Mouse (Mus musculus) olfactory bulb, adult 2 months (tissue): ENCODE data around the gene Magi2. TPM values are rescaled to one million over a fixed set of nuclear protein-coding genes. Genes with fewer than 3 reads are reported as not detected.
A peak's percentile ranks its signal among the peaks of the same experiment; 100 is the strongest.

ENCODE experiments used
- H3K27ac ChIP-seq: fragments of 200-500 bp; 2 replicates; pipeline ENCODE4 v1.5.1; 2012; ENCODE audit warnings: low read depth, low read length; ENCODE audit not compliant: insufficient read depth
- H3K4me1 ChIP-seq: fragments of 200-500 bp; 2 replicates; pipeline ENCODE4 v1.6.1; 2012; ENCODE audit warnings: low read length; ENCODE audit not compliant: control insufficient read depth, insufficient read depth
- H3K4me3 ChIP-seq: fragments of 200-500 bp; 2 replicates; pipeline ENCODE4 v1.5.1; 2012; ENCODE audit warnings: mild to moderate bottlenecking, low read depth, low read length, moderate library complexity; ENCODE audit not compliant: insufficient read depth
- CTCF ChIP-seq: fragments of 200-500 bp; IDR thresholded peaks from 2 replicates; pipeline ENCODE4 v1.5.1; 2012; ENCODE audit warnings: low read depth, mild to moderate bottlenecking, low read length, moderate library complexity; ENCODE audit not compliant: insufficient read depth
- POLR2A ChIP-seq: fragments of 200-500 bp; IDR thresholded peaks from 2 replicates; pipeline ENCODE4 v1.6.1; 2012; ENCODE audit warnings: mild to moderate bottlenecking, low read depth, low read length, moderate library complexity; ENCODE audit not compliant: insufficient read depth
- WGBS: fragments of 180-500 bp; shearing (Covaris S2); methylation state at CpG from one replicate; pipeline ENCODE4 v1.1.7; 2018; 5-methylcytosine and 5-hydroxymethylcytosine counted together
- polyA plus RNA-seq: library from polyadenylated mRNA; stranded (reverse); fragments of >200 nt; gene quantifications from 2 replicates; pipeline ENCODE4 v1.2.4, GENCODE M21; 2012; ENCODE audit warnings: low replicate concordance; ENCODE audit not compliant: missing spikeins, insufficient read depth, insufficient read length

Gene Magi2
- polyA plus RNA-seq, 1 experiment, result not detected

GRCm38 (mm10) chr5:20201348-20201747 is 974.5 kb downstream of the Magi2 start:
- peaks cover 7% of the 10 kb centered on the region for H3K4me1 ChIP-seq
- WGBS, result 85% methylated on average over 1 of the region's 1 CpGs
- H3K4me3 ChIP-seq, result no peak overlapping the region
- TF ChIP-seq CTCF, result no peak
- no peak for TF ChIP-seq POLR2A
- H3K27ac ChIP-seq, result no peak overlapping the region

DNA sequence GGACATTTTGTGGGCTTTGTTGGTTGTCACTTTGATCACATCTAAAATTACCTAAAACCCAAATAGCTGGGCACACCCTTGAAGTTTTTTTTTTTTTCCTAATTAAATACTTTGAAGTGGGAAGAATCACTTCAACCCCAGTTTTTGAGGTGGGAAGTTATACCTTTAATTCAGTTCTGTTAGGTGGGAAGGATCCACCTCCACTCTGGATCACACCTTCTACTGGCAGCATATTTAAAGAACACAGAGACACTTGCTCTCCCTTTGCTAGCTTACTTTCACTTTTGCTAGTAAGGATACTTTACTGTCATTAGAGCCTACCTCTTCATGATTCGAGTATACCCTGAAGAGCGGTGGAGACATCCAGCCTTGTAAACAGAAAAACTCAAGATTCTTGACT is 981.3 kb downstream of the Magi2 start:
- Histone ChIP-seq H3K27ac (no peak overlapping the region), H3K4me1 (no peaks in the 10 kb centered on the region), H3K4me3 (no peak overlapping the region)
- 97% methylated on average over 2 of the region's 2 CpGs for WGBS
- TF ChIP-seq CTCF, result no peak
- TF ChIP-seq POLR2A, result no peak

- TF ChIP-seq CTCF (no peak), POLR2A (no peak)
- no peak overlapping the region for H3K27ac ChIP-seq
- no peaks in the 10 kb centered on the region for H3K4me1 ChIP-seq
- WGBS, result 83% methylated on average over 2 of the region's 2 CpGs
- H3K4me3 ChIP-seq, result no peak overlapping the region
These were observed 986.5 kb downstream of the Magi2 start for GRCm38 (mm10) chr5:20213299-20213698.

DNA sequence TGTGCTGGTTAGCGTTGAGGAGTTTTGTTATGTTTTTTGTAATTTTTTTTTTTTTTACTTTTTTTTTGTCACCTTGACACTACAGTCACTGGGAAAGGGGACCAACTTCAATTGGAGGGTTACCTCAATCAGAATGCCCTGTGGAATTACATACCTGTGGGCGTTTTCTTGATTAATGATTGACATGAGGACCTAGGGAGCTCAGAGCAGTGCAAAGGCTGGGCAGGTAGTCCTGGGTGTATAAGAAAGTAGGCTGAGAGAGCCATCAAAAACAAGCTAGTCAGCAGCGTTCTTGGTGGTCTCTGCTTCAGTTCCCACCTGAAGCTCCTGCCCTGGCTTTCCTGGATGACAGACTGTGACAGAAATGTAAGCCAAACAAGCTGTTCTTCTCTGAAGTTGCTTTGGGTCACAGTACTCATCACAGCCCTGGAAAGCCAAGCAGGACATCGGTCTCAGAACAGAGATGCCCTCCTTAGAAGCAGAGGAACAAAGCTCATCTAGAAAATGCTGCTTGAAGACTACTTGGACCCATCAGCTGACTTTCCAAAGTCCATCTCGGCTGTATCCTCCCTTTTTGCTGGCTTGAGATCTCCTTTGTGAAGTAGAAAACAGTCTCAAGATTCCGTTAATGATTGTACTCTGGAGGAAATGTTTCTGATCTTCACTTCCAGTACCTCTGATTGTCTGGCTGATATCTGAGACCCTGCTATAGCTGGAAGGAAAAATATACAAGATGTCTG is 999.8 kb downstream of the Magi2 start:
- TF ChIP-seq POLR2A (no peak), CTCF (no peak)
- WGBS, result 88% methylated on average over 6 of the region's 6 CpGs
- Histone ChIP-seq H3K27ac (no peak overlapping the region), H3K4me1 (peaks cover 5% of the 10 kb centered on the region), H3K4me3 (no peak overlapping the region)

- TF ChIP-seq CTCF (no peak), POLR2A (no peak)
- H3K4me3 ChIP-seq, result peak overlapping the region; percentile 32; the same call in 1 of the 2 replicates
- peak overlapping the region; percentile 77 for H3K27ac ChIP-seq
- 17% methylated on average over 16 of the region's 16 CpGs for WGBS
- H3K4me1 ChIP-seq, result peaks cover 5% of the 10 kb centered on the region
These were observed 1001.3 kb downstream of the Magi2 start for GRCm38 (mm10) chr5:20227912-20228762.

GRCm38 (mm10) chr5:20231908-20232307 is 1005.1 kb downstream of the Magi2 start:
- H3K4me3 ChIP-seq, result no peak overlapping the region
- 35% methylated on average over 3 of the region's 3 CpGs for WGBS
- no peaks in the 10 kb centered on the region for H3K4me1 ChIP-seq
- no peak overlapping the region for H3K27ac ChIP-seq
- TF ChIP-seq CTCF, result no peak
- no peak for TF ChIP-seq POLR2A

DNA sequence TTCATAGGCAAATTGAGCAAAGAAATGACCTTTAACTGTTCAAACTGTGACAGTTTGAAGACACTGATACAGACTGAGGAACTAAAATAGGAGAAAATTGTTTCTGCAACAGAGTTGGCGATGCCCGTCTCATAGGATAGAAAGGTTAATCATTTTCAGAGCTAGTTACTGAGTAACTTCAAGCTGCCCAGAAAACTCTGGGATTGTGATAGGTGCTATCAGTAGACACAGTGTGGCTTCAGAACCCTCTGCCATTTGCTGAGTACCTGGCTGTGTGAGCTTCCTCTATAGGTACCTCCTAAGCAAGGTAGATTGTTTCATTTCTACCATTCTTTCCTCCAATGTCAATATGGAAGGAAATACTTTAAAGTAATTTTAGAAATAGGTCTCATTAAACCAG is 1014.7 kb downstream of the Magi2 start:
- H3K27ac ChIP-seq, result no peak overlapping the region
- TF ChIP-seq CTCF, result no peak
- no peak for TF ChIP-seq POLR2A
- H3K4me3 ChIP-seq, result no peak overlapping the region
- WGBS, result 98% methylated on average over 2 of the region's 2 CpGs
- H3K4me1 ChIP-seq, result no peaks in the 10 kb centered on the region

DNA sequence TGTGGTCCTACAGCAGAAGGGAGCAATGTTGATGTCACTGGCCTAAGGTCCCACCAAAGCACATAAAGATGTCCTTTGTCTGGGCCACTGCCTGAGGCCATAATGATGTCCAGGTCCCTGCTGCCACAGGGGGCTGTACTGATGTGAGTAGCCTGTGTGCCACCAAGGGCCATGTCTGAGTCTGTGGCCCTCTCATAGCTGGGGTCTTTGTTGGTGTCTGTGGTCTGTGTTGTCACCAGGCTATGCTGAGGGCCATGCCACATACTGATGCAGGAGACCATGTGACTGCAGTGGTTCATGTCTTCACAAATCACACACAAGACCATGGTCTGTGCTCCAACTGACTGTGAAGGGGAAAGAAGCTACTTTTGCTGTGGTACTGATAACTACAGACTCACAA is 1015.7 kb downstream of the Magi2 start:
- no peak overlapping the region for H3K27ac ChIP-seq
- no peak for TF ChIP-seq POLR2A
- no peak for TF ChIP-seq CTCF
- no peak overlapping the region for H3K4me3 ChIP-seq
- H3K4me1 ChIP-seq, result no peaks in the 10 kb centered on the region

DNA sequence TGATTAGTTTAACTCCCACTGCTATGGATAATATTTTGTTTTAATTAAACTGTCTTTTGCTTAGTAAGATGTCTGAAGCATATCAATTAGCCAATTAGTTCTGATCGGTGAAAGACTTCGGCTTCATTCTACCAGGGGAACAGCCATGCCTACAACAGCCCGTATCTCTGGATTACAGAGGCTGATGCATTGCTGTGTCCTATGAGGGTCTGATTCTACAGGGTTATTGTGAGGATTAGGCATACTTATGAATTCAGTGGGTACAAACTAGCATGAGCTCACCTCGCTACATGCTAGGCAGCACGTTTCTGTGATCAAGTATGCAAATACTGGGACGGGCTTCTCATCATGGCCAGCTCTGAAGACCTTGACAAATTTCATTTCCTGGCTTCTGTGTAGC is 1022.5 kb downstream of the Magi2 start:
- H3K27ac ChIP-seq, result no peak overlapping the region
- H3K4me1 ChIP-seq, result no peaks in the 10 kb centered on the region
- WGBS, result 83% methylated on average over 6 of the region's 6 CpGs

More for the DNA sequence above, 1022.5 kb downstream of the Magi2 start:
- no peak overlapping the region for H3K4me3 ChIP-seq
- TF ChIP-seq CTCF (no peak), POLR2A (no peak)
